Mouse (Mus musculus): ENCODE data around the gene Hfe2.
A peak's percentile ranks its signal among the peaks of the same experiment; 100 is the strongest.

The Hfe2 gene

GRCm38 (mm10) chr3:96532050-96532449, 7.1 kb downstream of the Hfe2 start:
- DNase-seq: no peak

- no peak for DNase-seq
Measured at GRCm38 (mm10) chr3:96534300-96534699, 9.3 kb downstream of the Hfe2 start.

- DNase-seq: no peak
Measured at GRCm38 (mm10) chr3:96539316-96539715, 14.3 kb downstream of the Hfe2 start.

GRCm38 (mm10) chr3:96540740-96541139, 15.8 kb downstream of the Hfe2 start:
- no peak for DNase-seq

GRCm38 (mm10) chr3:96541328-96542078, 16.5 kb downstream of the Hfe2 start:
- no peak for DNase-seq

GRCm38 (mm10) chr3:96542554-96542953, 17.6 kb downstream of the Hfe2 start:
- DNase-seq: no peak

GRCm38 (mm10) chr3:96543345-96543744, 18.4 kb downstream of the Hfe2 start:
- DNase-seq: no peak

- no peak for DNase-seq
Measured at GRCm38 (mm10) chr3:96545565-96545964, 20.6 kb downstream of the Hfe2 start.

GRCm38 (mm10) chr3:96546880-96547279, 21.9 kb downstream of the Hfe2 start:
- no peak for DNase-seq

GRCm38 (mm10) chr3:96547389-96547960, 22.5 kb downstream of the Hfe2 start:
- peak; percentile 86 for DNase-seq

- DNase-seq: no peak
Measured at GRCm38 (mm10) chr3:96548824-96549223, 23.9 kb downstream of the Hfe2 start.

GRCm38 (mm10) chr3:96549346-96549745, 24.4 kb downstream of the Hfe2 start:
- DNase-seq: no peak

GRCm38 (mm10) chr3:96551203-96551602, 26.2 kb downstream of the Hfe2 start:
- peak; percentile 56 for DNase-seq

GRCm38 (mm10) chr3:96551890-96552289, 26.9 kb downstream of the Hfe2 start:
- no peak for DNase-seq

GRCm38 (mm10) chr3:96553601-96554000, 28.6 kb downstream of the Hfe2 start:
- DNase-seq: no peak

- DNase-seq: no peak
Measured at GRCm38 (mm10) chr3:96554251-96554650, 29.3 kb downstream of the Hfe2 start.

GRCm38 (mm10) chr3:96555041-96555596, 30.1 kb downstream of the Hfe2 start:
- no peak for DNase-seq

GRCm38 (mm10) chr3:96555999-96556614, 31.1 kb downstream of the Hfe2 start:
- no peak for DNase-seq

- no peak for DNase-seq
Measured at GRCm38 (mm10) chr3:96556651-96557635, 32.0 kb downstream of the Hfe2 start.

- peak; percentile 99 for DNase-seq
Measured at GRCm38 (mm10) chr3:96557694-96558093, 32.7 kb downstream of the Hfe2 start, which contains the start of gene Txnip. Gene Txnip (plus strand): TSS chr3:96557957.

- no peak for DNase-seq
Measured at GRCm38 (mm10) chr3:96558159-96558558, 33.2 kb downstream of the Hfe2 start.

- no peak for DNase-seq
Measured at GRCm38 (mm10) chr3:96558668-96559196, 33.8 kb downstream of the Hfe2 start.
